Mouse (Mus musculus) kidney, adult 18-20 months (tissue): ENCODE results near the gene Fars2.
A peak's percentile ranks its signal among the peaks of the same experiment; 100 is the strongest.

Experiments used
- DNase-seq: peaks from one replicate; pipeline ENCODE4 v3.0.0; 2021

The Fars2 gene

DNA sequence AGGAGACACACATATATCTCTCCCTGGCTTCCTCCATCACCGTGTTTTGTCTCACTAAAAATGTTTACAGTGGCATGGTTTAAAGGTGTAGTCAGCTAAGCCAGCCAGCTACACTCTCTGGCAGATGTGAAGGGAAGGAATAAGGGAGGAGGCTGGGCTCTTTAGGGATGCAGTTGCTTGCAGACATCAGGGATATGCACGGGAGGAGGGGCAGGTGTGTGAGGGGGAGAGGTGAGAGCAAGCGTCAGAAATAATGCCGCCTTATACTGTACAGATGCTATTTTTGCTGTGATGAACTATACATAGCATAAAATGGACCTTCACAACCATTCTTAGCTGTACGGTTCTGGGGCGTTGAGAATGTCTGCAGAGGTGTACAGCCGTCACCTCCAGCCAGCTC, 467.0 kb downstream of the Fars2 start:
- DNase-seq: no peak

DNA sequence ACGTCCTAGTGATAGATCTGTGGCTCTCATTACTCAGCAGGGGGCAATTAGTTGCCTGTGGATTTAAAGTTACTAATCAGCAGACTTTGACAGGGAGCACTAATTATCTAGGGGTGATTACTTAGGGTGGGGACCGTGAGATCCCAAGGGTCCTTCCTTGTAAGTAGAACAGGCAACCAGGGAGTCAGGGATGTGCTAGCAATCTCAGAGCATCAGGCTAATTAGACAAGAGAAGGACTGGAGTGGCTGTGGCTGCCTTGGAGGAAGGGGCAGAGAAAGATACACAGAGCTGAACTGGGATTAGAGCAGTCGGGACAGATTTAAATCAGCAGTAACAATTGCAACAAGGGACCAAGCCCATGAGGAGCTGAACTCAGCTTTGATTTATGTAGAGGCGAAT, 471.9 kb downstream of the Fars2 start:
- DNase-seq: no peak

DNA sequence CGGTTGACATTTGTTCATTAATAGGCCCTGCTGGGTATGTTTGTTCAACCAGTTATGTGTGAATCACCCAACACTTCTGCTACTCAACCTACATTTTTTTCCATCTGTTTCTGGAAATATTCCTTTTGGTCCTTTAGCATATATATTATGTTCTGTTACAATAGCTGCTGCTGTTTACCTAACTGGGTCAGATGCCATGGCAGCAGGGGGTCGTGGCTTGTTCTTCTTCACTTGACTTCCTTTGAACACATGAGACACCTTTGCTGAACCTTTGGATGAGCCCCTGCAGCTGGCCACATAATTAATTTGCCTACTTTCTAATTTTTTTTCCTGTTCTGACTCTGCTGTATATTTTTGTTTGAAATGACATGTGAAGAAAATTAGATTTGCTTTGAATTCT, 475.1 kb downstream of the Fars2 start:
- no peak for DNase-seq

DNA sequence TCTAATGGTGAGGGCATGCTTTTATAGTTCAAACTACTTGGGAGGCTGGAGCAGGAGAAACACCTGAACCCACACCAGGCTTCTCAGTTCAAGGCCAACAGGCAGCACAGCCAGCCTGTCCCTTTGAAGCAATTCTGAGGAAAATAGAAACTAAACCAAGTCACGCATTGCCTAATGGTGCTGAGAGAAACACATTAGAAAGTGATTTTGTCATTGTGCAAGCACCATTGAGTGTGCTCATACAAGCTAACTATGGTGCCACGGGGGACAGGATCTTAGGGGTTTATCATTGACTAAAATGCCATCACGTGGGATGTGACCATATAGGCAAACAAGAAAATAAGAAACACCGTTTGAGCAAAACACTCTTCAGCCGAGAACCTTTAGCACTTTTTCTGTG, 489.5 kb downstream of the Fars2 start:
- DNase-seq: no peak

DNA sequence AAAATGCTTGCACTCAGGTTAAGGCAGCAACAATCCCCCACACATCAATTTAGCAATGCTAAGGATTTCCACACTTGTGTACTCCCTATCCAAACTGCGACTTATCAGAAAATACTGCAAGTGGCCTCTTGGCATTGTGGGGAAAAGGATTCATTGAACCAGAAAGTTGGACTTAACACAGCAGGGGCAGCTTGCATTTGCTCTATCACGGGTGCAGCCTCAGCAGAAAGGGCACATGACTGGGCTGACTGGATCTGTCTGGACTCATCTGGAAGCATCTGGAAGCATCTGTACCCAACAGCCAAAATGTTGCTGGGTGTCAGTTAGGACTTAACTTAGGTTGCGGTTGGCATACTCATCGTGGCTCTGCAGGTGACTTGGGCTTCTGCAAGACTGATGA, 490.7 kb downstream of the Fars2 start:
- peak; percentile 69 for DNase-seq

DNA sequence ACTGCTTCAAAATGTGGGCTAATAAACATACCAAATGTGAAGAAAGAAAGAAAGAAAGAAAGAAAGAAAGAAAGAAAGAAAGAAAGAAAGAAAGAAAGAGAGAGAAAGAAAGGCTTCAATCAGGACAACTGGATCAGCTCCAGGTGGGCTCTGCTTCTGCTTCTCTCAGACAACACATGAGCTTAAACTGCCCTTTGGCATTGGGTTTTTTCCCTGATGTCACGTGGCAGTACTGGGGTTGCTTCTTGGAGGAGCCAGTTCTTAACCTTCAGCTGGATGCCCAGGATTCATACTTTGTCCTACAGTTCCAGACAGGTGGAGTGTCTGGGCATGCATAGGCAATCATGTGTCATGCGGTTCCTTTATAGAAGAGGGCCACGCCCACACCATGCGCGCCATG, 493.2 kb downstream of the Fars2 start:
- DNase-seq: peak; percentile 48

DNA sequence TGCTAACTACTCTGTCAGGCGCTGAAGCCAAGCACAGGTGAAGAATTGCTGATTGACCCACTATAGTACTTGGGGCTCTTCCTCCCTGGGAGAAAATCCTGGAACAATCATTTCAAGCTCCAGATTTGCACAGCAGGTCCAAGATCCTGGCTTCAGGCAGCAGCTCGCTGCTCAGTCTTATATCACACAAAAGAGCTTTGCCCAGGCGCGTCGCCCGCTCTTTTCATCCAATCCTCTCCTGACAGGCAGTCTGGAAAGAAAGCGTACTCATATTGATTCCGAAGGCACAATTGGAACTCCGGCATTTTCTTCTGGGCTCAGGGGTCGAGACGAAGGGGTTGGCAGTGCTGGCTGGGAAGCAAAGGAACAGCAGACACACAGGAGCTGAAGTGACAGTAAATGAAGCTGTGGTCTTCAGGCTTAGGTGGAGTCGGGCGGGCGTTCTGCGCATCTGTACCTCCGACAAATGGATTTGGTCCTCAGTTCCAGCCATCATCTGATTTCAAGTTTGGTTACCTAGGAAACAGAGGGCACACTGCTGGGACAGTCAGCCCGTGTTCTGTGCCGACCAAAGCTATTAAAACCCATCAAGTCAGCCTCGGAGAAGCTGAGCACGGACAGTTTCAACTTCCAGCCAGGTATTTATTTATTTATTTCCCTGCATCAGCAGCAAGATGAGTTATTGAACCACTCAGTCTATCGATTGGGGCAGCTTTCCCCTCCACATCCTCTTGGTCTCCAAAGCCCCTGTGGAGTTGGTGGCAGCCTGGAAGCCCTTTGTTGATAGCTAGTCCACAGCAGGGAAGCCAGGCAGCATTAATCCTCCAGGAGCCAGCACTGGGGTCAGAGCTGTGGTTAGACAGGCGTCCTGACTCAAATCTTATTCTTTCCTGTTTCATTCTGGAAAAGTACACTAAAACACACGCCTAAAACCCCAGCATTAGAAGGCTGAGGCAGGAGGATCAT, 495.9 kb downstream of the Fars2 start:
- no peak for DNase-seq

DNA sequence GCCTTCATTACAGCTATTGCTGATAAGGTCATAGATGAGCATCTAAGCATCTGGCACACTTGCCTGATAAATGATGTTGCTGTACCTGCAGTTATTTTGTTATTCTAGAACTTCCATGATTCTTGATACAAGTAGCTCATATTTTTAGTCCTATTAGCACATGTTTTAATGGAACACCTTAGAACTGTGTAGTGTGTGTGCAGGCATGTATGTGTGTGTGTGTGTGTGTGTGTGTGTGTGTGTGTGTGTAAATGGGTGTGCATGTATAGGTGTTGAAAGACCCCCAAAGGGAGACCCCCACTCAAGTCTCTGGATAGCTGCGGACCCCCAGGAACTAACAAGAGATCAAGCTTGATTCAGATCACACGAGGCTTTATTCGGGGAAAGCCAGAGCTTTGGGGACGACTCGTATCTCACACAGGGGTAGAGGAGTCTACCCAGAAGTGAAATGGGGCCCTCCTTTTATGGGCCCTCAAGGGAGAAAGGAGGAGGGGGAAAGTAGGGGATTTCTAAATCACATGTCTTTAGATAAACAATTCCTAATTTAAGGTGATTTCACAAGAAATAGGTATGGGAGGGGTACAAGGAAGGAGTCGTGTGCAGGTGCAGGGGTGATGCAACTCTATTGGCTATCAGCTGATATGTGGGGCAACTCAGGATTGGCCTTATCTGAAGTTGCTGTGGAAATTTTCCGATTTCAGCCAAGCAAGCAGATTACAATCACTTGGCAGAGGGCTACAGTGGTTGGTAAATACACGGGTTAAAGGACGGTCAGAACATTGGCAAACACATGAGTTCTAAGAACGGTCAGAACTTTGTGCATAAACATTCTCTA, 503.5 kb downstream of the Fars2 start:
- DNase-seq: peak; percentile 40

DNA sequence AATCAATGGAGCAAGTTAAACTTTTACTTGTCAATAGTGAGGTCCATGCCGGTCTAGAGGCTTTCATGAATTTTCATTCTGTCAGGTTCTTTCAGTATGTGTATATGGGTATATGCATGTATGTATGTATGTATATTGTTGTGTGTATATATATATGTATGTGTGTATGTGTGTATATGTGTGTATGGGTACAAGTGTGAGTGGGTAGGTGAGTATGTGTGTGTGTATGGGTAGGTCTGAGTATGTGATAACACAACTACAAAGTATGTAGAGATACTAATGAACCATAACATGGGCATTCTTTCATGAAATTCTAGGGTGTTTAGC, 504.1 kb downstream of the Fars2 start:
- DNase-seq: no peak

DNA sequence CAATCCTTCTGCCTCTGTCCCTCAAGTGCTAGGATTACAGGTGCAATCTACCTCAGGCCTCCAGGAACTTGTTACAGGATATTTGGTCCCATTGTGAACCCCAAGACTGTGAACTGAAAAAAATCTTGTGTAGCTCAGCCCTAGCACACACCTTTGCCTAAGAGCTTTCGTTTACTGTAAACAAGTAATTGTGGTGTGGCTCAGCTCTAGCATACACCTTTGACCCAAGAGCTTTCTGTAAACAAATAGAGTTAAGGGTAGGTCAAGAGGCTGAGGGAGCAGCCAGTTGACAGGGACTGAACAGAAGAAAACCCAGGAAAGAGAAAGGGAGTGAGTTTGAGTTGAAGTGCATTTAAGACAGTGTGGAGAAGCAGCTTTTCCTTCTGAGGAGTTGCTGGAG, 506.3 kb downstream of the Fars2 start:
- no peak for DNase-seq

DNA sequence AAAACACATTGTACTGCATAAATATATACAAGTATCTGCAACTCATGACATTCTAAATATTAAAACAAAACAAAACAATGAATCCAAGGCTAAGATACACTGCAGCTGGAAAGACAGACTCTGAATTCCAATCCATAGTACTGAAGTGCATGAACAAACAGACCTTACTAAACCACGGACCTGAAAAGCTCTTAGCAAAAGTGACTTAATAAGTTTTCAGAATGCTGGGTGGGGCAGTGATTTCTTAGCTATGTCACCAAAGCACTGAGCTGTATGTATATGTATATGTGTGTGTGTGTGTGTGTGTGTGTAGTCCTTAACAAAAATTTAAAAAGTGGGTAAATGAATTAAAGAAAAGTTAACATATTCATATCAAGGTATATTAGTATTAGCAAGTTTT, 511.9 kb downstream of the Fars2 start:
- no peak for DNase-seq

DNA sequence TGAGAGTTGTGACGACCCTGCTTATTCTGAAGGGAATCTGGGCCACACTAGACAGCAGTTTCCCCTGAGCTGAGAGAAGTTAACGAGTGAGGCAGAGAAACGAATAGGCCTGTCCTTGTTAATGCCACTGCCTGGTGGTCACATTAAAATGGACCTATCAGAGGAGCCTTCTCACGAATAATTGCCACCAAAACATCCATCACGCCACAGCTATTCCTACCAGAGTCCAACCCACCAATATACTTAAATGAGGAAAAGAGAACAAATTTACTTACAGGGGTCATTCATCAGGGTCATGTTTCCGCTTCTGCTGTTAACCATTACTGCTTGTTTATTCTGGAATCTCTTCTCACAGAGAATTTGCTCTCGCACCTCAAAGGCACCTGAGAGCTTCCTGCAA, 531.0 kb downstream of the Fars2 start:
- DNase-seq: no peak

- DNase-seq: no peak
These were observed 537.0 kb downstream of the Fars2 start for GRCm38 (mm10) chr13:36654251-36654650.

GRCm38 (mm10) chr13:36679345-36679744, 562.1 kb downstream of the Fars2 start:
- DNase-seq: no peak

DNA sequence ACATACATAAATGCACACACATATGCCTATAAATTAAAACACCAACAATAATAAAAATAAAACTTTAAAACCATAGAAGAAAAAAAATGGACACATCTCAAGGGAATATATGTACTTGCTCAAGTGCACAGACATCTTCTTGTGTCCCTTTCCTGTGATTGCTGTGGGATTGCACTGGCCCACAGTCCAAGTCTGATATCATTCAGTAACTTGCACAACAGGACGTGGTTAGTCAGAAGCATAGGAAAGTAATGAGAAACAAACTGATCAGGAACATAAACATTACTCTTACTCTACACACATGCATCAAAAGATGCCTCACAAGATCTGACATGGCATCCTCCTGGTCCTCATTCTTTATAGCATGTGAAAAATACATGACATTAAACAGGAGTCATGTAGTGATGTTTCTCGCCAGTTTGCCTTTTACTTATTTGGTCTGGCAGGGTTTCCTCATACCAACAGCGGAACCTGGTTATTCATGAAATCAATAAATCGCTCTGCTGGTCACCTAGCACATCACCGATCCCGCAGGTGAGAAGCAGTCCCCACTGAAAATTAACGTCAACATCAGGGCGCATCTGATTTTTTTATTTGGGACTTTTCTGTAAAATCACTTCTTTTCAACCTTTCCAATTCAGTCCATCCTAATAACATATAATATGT, 563.6 kb downstream of the Fars2 start:
- no peak for DNase-seq

DNA sequence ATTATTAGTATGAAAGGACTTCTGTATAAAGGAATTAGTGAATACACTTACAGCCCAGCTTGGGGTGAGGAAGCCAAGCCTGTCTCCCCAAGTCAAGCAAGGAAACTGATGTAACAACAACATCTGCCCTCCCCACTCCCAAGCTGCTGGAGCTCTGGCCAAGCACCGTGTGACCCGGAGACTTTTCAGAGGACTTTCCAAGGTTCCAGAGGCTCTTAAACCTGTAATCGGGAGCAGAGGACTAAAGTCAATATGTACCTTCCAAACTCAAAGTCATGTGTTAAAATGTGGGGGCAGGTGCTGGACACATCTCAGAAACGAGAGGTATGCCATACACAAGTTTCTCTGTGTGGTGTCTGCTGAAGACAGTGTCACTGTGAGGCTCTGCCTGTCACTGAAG, 566.4 kb downstream of the Fars2 start:
- DNase-seq: no peak

DNA sequence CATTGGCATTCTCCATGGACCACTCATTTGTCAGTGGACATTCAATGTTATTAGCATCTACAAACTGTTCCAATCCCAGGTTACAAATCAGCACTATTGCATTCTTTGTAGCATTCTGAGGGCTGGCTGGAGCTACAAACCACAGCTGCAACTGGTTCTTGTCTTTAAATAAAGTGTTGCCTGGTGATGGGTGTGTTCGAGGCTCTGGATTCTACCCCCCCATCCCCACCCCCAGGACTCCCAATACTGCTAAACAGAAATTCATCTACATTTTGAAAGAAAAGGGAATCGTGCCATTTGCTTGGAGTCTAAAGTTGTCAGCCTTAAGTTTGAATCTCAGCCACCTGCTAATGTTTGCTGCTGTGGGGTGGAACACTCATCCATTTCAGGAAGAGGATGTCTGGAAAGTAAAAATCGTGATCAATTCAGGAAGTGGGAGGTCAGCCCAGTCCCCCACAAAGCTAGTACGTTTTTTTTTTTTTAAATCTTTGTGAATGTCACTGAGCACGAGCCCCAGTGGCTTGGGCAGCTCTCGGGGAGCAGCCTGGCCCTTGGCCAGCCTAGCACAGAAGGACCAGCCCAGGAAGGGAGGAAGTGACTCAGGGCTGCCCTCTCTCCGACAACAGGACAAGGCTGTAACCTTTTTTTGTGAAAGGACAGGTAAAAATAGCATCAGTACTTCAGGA, 578.4 kb downstream of the Fars2 start:
- DNase-seq: peak; percentile 2

DNA sequence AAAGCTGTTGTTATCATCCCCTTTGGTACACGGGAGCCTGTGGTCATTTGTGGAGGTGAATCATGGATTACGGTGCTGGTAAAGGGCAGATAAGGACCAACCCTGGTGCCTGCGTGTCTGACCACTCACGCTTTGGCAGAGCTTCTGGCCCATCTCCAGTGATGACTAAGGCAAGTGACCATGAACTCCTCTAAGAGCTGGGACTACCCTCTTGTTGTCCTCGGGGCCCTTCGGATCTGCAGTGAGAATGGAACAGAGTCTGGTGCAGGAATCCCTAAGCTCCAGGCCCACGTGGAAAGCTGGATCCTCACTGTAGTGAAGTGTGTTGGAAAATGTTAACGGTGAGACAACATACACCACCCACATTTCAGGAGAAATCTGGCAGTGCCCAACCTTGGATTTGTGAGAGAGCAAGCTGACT, 579.1 kb downstream of the Fars2 start:
- peak; percentile 6 for DNase-seq

DNA sequence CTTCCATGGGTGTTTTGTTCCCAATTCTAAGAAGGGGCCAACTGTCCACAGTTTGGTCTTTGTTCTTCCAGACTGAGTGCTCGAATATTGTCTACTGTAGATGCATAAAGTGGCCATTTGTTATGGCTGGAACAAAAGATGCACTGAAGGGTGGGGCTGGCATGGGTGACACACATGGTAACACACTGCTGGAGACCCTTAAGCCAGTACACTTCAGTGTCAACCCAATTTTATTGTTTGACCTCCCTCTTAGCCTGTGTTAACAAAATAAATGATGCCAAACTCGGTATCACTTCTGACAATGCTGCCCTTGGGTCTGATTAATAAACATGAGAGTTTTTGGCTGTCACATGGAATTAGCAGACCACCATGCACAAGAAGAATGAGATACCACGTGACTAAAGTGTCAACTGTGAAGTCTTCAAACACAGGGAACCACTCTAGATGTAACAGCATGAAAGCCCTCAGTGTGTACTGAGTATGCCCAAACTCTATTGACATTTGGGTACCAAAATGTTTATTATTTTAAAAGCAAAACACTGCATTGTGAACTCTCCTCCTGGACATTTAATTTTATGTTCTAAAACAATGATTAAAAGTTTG, 590.0 kb downstream of the Fars2 start:
- DNase-seq: no peak

DNA sequence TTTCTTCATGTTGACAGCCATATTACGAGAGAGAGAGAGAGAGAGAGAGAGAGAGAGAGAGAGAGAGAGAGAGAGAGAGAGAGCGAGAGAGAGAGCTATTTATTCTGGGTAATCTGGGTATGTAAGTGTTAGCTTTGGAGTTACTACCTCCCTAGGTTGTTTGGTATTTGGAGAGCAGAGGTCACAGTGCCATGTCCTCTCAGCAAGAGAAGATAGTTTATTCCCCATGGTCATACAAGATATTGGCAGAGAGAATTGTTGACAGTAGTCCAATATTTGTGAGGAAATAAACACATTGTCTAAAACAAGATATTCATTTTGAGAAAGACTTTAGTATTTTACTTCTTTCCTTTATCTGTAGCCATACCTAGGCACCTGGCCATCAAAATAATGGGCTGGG, 596.9 kb downstream of the Fars2 start:
- DNase-seq: no peak

- no peak for DNase-seq
These were observed 599.5 kb downstream of the Fars2 start for GRCm38 (mm10) chr13:36716708-36717107.

DNA sequence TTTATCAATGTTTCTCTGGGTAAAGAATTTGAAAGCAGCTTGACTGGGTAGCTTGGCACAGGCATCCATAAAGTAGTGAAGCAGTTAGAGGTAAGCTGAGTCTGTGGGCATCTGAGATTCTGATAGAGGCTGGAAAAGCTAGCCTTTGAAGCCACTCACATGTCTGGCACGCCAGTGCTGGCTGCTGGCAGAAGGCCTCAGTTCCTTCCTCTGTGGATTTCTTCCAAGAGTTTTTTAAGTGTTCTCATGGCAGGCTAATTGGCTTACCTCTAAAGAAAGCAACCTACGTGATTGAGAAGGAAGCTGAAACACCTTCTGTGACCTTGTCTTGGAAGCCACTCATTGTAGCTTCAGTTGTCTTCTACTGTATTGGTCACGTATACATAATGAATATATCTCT, 600.2 kb downstream of the Fars2 start:
- DNase-seq: no peak
